Mouse (Mus musculus): ENCODE results near the gene Rad23b. TPM values are rescaled to one million over a fixed set of nuclear protein-coding genes. Genes with fewer than 3 reads are reported as not detected.

Gene Rad23b
- polyA plus RNA-seq, 1 experiment from 2014 or later: 90.4 TPM

- ATAC-seq (ENCODE audit: low FRiP score, low TSS enrichment): peak; percentile 58
- H3K4me2 ChIP-seq (replicated peaks; ENCODE audit: low read depth, low read length): peak overlapping the region; percentile 63
- peak overlapping the region; percentile 90 for H3K27ac ChIP-seq (ENCODE audit: low read depth, low read length)
- no peaks in the 10 kb centered on the region for H3K9me3 ChIP-seq (ENCODE audit: control insufficient read depth, low read length)
- no peaks in the 10 kb centered on the region for H3K36me3 ChIP-seq (ENCODE audit: control insufficient read depth, insufficient read depth, low read length)
- peaks cover 16% of the 10 kb centered on the region for H3K4me1 ChIP-seq (ENCODE audit: control insufficient read depth, insufficient read depth, low read length)
- no peaks in the 10 kb centered on the region for H3K27me3 ChIP-seq (ENCODE audit: control insufficient read depth, insufficient read depth, low read length)
- H3K4me3 ChIP-seq (ENCODE audit: low read length): peak overlapping the region; percentile 78
- H3K9ac ChIP-seq (ENCODE audit: low read depth, low read length): peak overlapping the region; percentile 93
- under 1% methylated on average over 57 of the region's 66 CpGs for WGBS
Observed at GRCm38 (mm10) chr4:55350219-55350931, 532 bp downstream of the Rad23b start.

DNA sequence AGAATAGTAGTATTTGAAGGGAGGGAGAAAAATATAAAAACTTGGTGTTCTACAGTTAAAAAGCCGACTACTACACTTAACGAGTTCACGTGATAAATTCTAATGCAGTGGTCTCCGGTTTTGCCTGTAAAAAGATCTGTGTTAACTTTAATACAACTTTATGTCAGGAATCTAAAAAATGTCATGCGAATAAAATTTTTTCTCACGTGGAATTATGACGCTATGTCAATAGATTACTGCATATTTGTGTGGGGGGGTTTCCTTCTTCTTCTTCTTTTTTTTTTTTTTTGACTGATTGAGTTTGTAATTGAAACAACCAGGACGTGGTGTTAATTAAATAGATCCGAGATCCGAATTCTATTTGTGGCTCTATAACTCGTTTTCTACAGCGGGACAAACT is 1.2 kb downstream of the Rad23b start:
- no peak overlapping the region for H3K27ac ChIP-seq (ENCODE audit: low read depth, low read length)
- H3K27me3 ChIP-seq (ENCODE audit: control insufficient read depth, insufficient read depth, low read length): no peaks in the 10 kb centered on the region
- peaks cover 16% of the 10 kb centered on the region for H3K4me1 ChIP-seq (ENCODE audit: control insufficient read depth, insufficient read depth, low read length)
- peak overlapping the region; percentile 63 for H3K4me2 ChIP-seq (replicated peaks; ENCODE audit: low read depth, low read length)
- H3K4me3 ChIP-seq (ENCODE audit: low read length): peak overlapping the region; percentile 78
- peak overlapping the region; percentile 93 for H3K9ac ChIP-seq (ENCODE audit: low read depth, low read length)
- no peak for ATAC-seq (ENCODE audit: low FRiP score, low TSS enrichment)
- WGBS: 14% methylated on average over 12 of the region's 12 CpGs
- H3K36me3 ChIP-seq (ENCODE audit: control insufficient read depth, insufficient read depth, low read length): no peaks in the 10 kb centered on the region
- no peaks in the 10 kb centered on the region for H3K9me3 ChIP-seq (ENCODE audit: control insufficient read depth, low read length)

DNA sequence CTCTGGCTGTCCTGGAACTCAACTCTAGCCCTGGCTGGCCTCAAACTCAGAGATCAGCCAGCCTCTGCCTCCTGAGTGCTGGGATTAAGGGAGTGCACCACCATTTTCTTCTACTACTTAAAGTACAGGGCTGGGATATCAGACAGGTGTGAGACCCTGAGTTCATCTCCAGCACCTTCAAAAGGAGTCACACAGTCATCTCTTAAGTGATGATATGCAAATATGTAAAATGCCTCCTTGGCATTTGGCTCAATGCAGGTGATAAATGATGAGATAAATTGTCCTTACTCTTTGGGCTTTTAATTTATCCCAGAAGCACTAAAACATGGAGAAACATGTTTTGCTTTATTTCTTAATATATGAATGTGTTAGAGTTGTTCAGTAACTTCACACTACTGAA is 2.0 kb downstream of the Rad23b start:
- no peak overlapping the region for H3K9ac ChIP-seq (ENCODE audit: low read depth, low read length)
- peak overlapping the region; percentile 63 for H3K4me2 ChIP-seq (replicated peaks; ENCODE audit: low read depth, low read length)
- no peak for ATAC-seq (ENCODE audit: low FRiP score, low TSS enrichment)
- no peaks in the 10 kb centered on the region for H3K27me3 ChIP-seq (ENCODE audit: control insufficient read depth, insufficient read depth, low read length)
- H3K27ac ChIP-seq (ENCODE audit: low read depth, low read length): no peak overlapping the region
- no peaks in the 10 kb centered on the region for H3K9me3 ChIP-seq (ENCODE audit: control insufficient read depth, low read length)
- H3K4me1 ChIP-seq (ENCODE audit: control insufficient read depth, insufficient read depth, low read length): peaks cover 16% of the 10 kb centered on the region
- no peak overlapping the region; the same call in 1 of the 2 replicates for H3K4me3 ChIP-seq (ENCODE audit: low read length)
- H3K36me3 ChIP-seq (ENCODE audit: control insufficient read depth, insufficient read depth, low read length): no peaks in the 10 kb centered on the region

- H3K9ac ChIP-seq (ENCODE audit: low read depth, low read length): no peak overlapping the region
- no peak for ATAC-seq (ENCODE audit: low FRiP score, low TSS enrichment)
- 85% methylated on average over 1 of the region's 1 CpGs for WGBS
Observed at GRCm38 (mm10) chr4:55354038-55354437, 4.2 kb downstream of the Rad23b start.

GRCm38 (mm10) chr4:55355845-55356244 is 6.0 kb downstream of the Rad23b start:
- 88% methylated on average over 1 of the region's 1 CpGs for WGBS
- no peaks in the 10 kb centered on the region for H3K9me3 ChIP-seq (ENCODE audit: control insufficient read depth, low read length)
- no peak overlapping the region for H3K4me2 ChIP-seq (replicated peaks; ENCODE audit: low read depth, low read length)
- no peak for ATAC-seq (ENCODE audit: low FRiP score, low TSS enrichment)
- H3K27ac ChIP-seq (ENCODE audit: low read depth, low read length): no peak overlapping the region
- H3K36me3 ChIP-seq (ENCODE audit: control insufficient read depth, insufficient read depth, low read length): 0 out of 2 replicates have a peak, but pooled peaks cover 3% of the 10 kb centered on the region
- H3K9ac ChIP-seq (ENCODE audit: low read depth, low read length): no peak overlapping the region
- H3K4me3 ChIP-seq (ENCODE audit: low read length): no peak overlapping the region
- peaks cover 16% of the 10 kb centered on the region for H3K4me1 ChIP-seq (ENCODE audit: control insufficient read depth, insufficient read depth, low read length)
- no peaks in the 10 kb centered on the region for H3K27me3 ChIP-seq (ENCODE audit: control insufficient read depth, insufficient read depth, low read length)

More at GRCm38 (mm10) chr4:55354038-55354437, 4.2 kb downstream of the Rad23b start:
- Histone ChIP-seq H3K27me3 (ENCODE audit: control insufficient read depth, insufficient read depth, low read length) (no peaks in the 10 kb centered on the region), H3K36me3 (ENCODE audit: control insufficient read depth, insufficient read depth, low read length) (0 out of 2 replicates have a peak, but pooled peaks cover 3% of the 10 kb centered on the region), H3K4me2 (replicated peaks; ENCODE audit: low read depth, low read length) (no peak overlapping the region), H3K27ac (ENCODE audit: low read depth, low read length) (no peak overlapping the region), H3K4me1 (ENCODE audit: control insufficient read depth, insufficient read depth, low read length) (peaks cover 16% of the 10 kb centered on the region), H3K9me3 (ENCODE audit: control insufficient read depth, low read length) (no peaks in the 10 kb centered on the region), H3K4me3 (ENCODE audit: low read length) (no peak overlapping the region)

GRCm38 (mm10) chr4:55356726-55357125 is 6.9 kb downstream of the Rad23b start:
- H3K9ac ChIP-seq (ENCODE audit: low read depth, low read length): no peak overlapping the region
- H3K9me3 ChIP-seq (ENCODE audit: control insufficient read depth, low read length): no peaks in the 10 kb centered on the region
- ATAC-seq (ENCODE audit: low FRiP score, low TSS enrichment): no peak
- H3K4me1 ChIP-seq (ENCODE audit: control insufficient read depth, insufficient read depth, low read length): peaks cover 11% of the 10 kb centered on the region
- H3K27ac ChIP-seq (ENCODE audit: low read depth, low read length): no peak overlapping the region
- no peak overlapping the region for H3K4me2 ChIP-seq (replicated peaks; ENCODE audit: low read depth, low read length)
- no peaks in the 10 kb centered on the region for H3K27me3 ChIP-seq (ENCODE audit: control insufficient read depth, insufficient read depth, low read length)
- WGBS: 87% methylated on average over 3 of the region's 3 CpGs
- H3K36me3 ChIP-seq (ENCODE audit: control insufficient read depth, insufficient read depth, low read length): 0 out of 2 replicates have a peak, but pooled peaks cover 3% of the 10 kb centered on the region
- no peak overlapping the region for H3K4me3 ChIP-seq (ENCODE audit: low read length)

DNA sequence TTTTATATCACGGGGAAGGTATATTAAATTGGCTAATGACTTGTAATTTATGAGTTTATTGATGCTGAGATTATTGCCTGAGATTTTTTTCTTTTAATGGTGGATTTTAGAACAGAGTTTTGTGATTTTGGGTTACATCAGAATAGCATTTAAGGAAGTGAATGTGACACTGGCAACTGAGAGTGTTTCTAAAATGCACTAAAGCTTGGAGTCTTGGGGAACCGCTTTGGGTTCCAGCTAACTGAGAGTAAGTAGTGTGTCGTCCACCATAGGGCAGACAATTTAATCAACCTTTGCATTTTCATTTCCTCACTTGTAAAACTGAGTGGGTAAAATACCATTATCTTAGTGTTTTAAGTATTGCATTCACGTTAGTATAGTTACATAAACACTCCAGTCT is 14.0 kb downstream of the Rad23b start:
- WGBS: 93% methylated on average over 4 of the region's 4 CpGs

DNA sequence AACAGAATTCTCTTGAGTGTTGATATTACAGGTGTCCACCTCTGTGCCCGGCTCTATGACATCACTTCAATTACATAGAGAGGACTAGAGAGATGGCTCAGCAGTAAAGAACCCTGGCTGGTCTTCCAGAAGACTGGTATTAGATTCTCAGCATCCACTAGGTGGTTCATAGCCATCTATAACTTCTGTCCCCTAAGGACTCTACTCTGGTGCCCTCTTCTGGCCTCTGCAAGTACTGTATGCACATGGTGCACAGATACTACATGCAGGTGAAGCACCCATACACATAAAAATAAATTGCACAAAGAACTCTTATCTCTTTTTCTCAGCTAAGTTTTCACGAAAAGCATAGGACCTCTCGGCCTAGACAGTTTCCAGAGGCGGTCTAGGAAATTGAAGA is 14.5 kb downstream of the Rad23b start:
- Histone ChIP-seq H3K27ac (ENCODE audit: low read depth, low read length) (no peak overlapping the region), H3K4me1 (ENCODE audit: control insufficient read depth, insufficient read depth, low read length) (no peaks in the 10 kb centered on the region), H3K36me3 (ENCODE audit: control insufficient read depth, insufficient read depth, low read length) (peaks cover 11% of the 10 kb centered on the region; the same call in 1 of the 2 replicates), H3K27me3 (ENCODE audit: control insufficient read depth, insufficient read depth, low read length) (no peaks in the 10 kb centered on the region), H3K4me2 (replicated peaks; ENCODE audit: low read depth, low read length) (no peak overlapping the region), H3K4me3 (ENCODE audit: low read length) (no peak overlapping the region), H3K9me3 (ENCODE audit: control insufficient read depth, low read length) (no peaks in the 10 kb centered on the region), H3K9ac (ENCODE audit: low read depth, low read length) (no peak overlapping the region)
- no peak for ATAC-seq (ENCODE audit: low FRiP score, low TSS enrichment)
- WGBS: 97% methylated on average over 4 of the region's 4 CpGs

More for the DNA sequence above, 14.0 kb downstream of the Rad23b start:
- H3K9me3 ChIP-seq (ENCODE audit: control insufficient read depth, low read length): no peaks in the 10 kb centered on the region
- H3K4me3 ChIP-seq (ENCODE audit: low read length): no peak overlapping the region
- no peaks in the 10 kb centered on the region for H3K27me3 ChIP-seq (ENCODE audit: control insufficient read depth, insufficient read depth, low read length)
- no peaks in the 10 kb centered on the region for H3K4me1 ChIP-seq (ENCODE audit: control insufficient read depth, insufficient read depth, low read length)
- no peak overlapping the region for H3K9ac ChIP-seq (ENCODE audit: low read depth, low read length)
- H3K27ac ChIP-seq (ENCODE audit: low read depth, low read length): no peak overlapping the region
- no peak for ATAC-seq (ENCODE audit: low FRiP score, low TSS enrichment)
- peaks cover 7% of the 10 kb centered on the region; the same call in 1 of the 2 replicates for H3K36me3 ChIP-seq (ENCODE audit: control insufficient read depth, insufficient read depth, low read length)
- H3K4me2 ChIP-seq (replicated peaks; ENCODE audit: low read depth, low read length): no peak overlapping the region

DNA sequence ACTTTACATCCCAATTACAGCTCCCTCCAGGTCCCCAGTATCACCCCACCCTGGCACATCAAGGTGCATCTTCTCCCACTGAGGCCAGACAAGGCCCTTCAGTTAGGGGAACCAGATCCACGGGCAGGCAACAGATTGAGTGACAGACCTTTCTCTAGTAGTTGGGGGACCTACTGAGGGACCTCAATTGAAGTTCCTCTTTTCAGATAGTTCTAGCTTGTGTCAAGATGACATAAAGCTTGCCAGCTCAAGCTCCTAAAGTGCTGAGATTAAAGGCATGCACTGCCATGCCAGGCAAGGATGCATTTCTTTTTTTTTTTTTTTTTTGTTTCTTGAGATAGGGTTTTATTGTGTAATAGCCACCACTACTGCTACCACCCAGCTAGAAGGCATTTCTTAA is 16.2 kb downstream of the Rad23b start:
- no peaks in the 10 kb centered on the region for H3K9me3 ChIP-seq (ENCODE audit: control insufficient read depth, low read length)
- no peak overlapping the region for H3K9ac ChIP-seq (ENCODE audit: low read depth, low read length)
- H3K4me3 ChIP-seq (ENCODE audit: low read length): no peak overlapping the region
- H3K4me1 ChIP-seq (ENCODE audit: control insufficient read depth, insufficient read depth, low read length): no peaks in the 10 kb centered on the region
- H3K27ac ChIP-seq (ENCODE audit: low read depth, low read length): no peak overlapping the region
- H3K4me2 ChIP-seq (replicated peaks; ENCODE audit: low read depth, low read length): no peak overlapping the region
- H3K27me3 ChIP-seq (ENCODE audit: control insufficient read depth, insufficient read depth, low read length): no peaks in the 10 kb centered on the region
- WGBS: 72% methylated on average over 1 of the region's 1 CpGs
- ATAC-seq (ENCODE audit: low FRiP score, low TSS enrichment): no peak
- peaks cover 21% of the 10 kb centered on the region for H3K36me3 ChIP-seq (ENCODE audit: control insufficient read depth, insufficient read depth, low read length)
